Mouse (Mus musculus) common myeloid progenitor, adult 5-6 weeks (primary cell): Measurements from ENCODE around the gene Epb41l4b. TPM values are rescaled to one million over a fixed set of nuclear protein-coding genes. Genes with fewer than 3 reads are reported as not detected.

ENCODE experiments used
- ATAC-seq: replicated peaks from 2 replicates; pipeline ENCODE4 v1.8.0; 2016; ENCODE audit warnings: low read depth, mild to moderate bottlenecking, moderate TSS enrichment, inconsistent platforms; ENCODE audit not compliant: poor library complexity, severe bottlenecking
- total RNA-seq: library from RNA; stranded (forward); fragments of 200-1000, 187-1606 nt; gene quantifications from 2 replicates; pipeline ENCODE4 v1.2.3, GENCODE M21; 2017

Epb41l4b gene
- 14.6 and 20.4 TPM in 2 replicates for total RNA-seq

- ATAC-seq: peak; percentile 85
Observed at GRCm38 (mm10) chr4:57143026-57143937, at the start of gene Epb41l4b. Epb41l4b (minus strand) TSS chr4:57143437.

- no peak for ATAC-seq
Observed at GRCm38 (mm10) chr4:57191543-57192283, 48.5 kb upstream of the Epb41l4b start.

- no peak for ATAC-seq
Observed at GRCm38 (mm10) chr4:57189881-57190280, 46.6 kb upstream of the Epb41l4b start.

GRCm38 (mm10) chr4:57186035-57186434, 42.8 kb upstream of the Epb41l4b start:
- no peak for ATAC-seq

GRCm38 (mm10) chr4:57185462-57185861, 42.2 kb upstream of the Epb41l4b start:
- no peak for ATAC-seq

- no peak for ATAC-seq
Observed at GRCm38 (mm10) chr4:57183493-57183892, 40.3 kb upstream of the Epb41l4b start.

GRCm38 (mm10) chr4:57181538-57181937, 38.3 kb upstream of the Epb41l4b start:
- ATAC-seq: 0 out of 2 replicates have a peak, but pooled peaks have one; percentile 29

- no peak for ATAC-seq
Observed at GRCm38 (mm10) chr4:57178881-57179280, 35.6 kb upstream of the Epb41l4b start.

- no peak for ATAC-seq
Observed at GRCm38 (mm10) chr4:57175329-57175728, 32.1 kb upstream of the Epb41l4b start.

- ATAC-seq: peak; percentile 59
Observed at GRCm38 (mm10) chr4:57172861-57173260, 29.6 kb upstream of the Epb41l4b start.

- no peak for ATAC-seq
Observed at GRCm38 (mm10) chr4:57171817-57172216, 28.6 kb upstream of the Epb41l4b start.

GRCm38 (mm10) chr4:57168680-57169079, 25.4 kb upstream of the Epb41l4b start:
- no peak for ATAC-seq

- peak; percentile 53 for ATAC-seq
Observed at GRCm38 (mm10) chr4:57168277-57168676, 25.0 kb upstream of the Epb41l4b start.

GRCm38 (mm10) chr4:57166922-57167870, 24.0 kb upstream of the Epb41l4b start:
- ATAC-seq: 0 out of 2 replicates have a peak, but pooled peaks have one; percentile 50

- ATAC-seq: no peak
Observed at GRCm38 (mm10) chr4:57165654-57166053, 22.4 kb upstream of the Epb41l4b start.

GRCm38 (mm10) chr4:57164578-57165210, 21.5 kb upstream of the Epb41l4b start:
- no peak for ATAC-seq

- no peak for ATAC-seq
Observed at GRCm38 (mm10) chr4:57162789-57163722, 19.8 kb upstream of the Epb41l4b start.

GRCm38 (mm10) chr4:57160571-57160970, 17.3 kb upstream of the Epb41l4b start:
- no peak for ATAC-seq
